Mouse (Mus musculus) bone marrow macrophage, adult 2 months (primary cell): ENCODE measurements around the gene Pik3cb.

Experiments
- CTCF ChIP-seq: IDR thresholded peaks from 2 replicates; pipeline ENCODE4 v1.5.1; 2012; ENCODE audit warnings: low read depth, mild to moderate bottlenecking, low read length, moderate library complexity
- POLR2A ChIP-seq: IDR thresholded peaks from 2 replicates; pipeline ENCODE4 v1.6.1; 2012; ENCODE audit warnings: mild to moderate bottlenecking, low read depth, low read length, borderline replicate concordance

DNA sequence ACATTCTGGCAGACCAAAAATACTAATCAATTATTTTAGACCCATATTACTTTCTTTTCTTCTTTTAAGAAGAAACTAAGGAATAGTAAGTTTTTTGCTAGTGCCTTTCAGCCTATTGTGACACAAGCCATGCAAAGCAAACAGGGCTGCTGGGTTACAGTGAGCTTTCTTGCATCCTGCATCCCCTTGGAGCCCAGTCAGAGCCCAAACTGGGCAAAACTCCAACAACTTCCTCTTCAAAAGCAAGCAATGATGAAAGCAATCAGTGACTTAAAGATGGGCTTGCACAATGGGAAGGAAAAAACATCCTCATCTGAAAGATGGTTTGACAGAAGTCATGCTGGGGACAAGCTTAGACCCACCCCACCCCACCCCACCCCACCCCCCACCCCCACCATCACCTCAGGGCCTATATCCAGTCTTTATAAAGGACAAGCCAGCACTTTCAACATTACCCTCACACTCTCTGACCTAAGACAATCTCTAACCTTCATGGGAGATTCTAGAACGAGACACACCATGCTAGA is 91.6 kb downstream of the Pik3cb start:
- TF ChIP-seq CTCF (no peak), POLR2A (no peak)
